Mouse (Mus musculus) layer of hippocampus, postnatal 25 days (tissue): ENCODE data around the gene Sult2b1. TPM values are rescaled to one million over a fixed set of nuclear protein-coding genes. Genes with fewer than 3 reads are reported as not detected.
A peak's percentile ranks its signal among the peaks of the same experiment; 100 is the strongest.

Experiments used
- DNase-seq, 2 experiments: peaks; one replicate each; pipeline ENCODE4 v3.0.0; 2022; ENCODE audit warnings: mixed read lengths in 2 of 2, low spot score in 1 of 2; ENCODE audit errors: extremely low spot score in 1 of 2
- total RNA-seq, 2 experiments: library from RNA; stranded (reverse); gene quantifications; 2 replicates each; pipeline ENCODE4 v1.2.3; 2021

The Sult2b1 gene
- total RNA-seq, 2 experiments from 2014 or later, result 6.8 to 9.1 TPM

DNA sequence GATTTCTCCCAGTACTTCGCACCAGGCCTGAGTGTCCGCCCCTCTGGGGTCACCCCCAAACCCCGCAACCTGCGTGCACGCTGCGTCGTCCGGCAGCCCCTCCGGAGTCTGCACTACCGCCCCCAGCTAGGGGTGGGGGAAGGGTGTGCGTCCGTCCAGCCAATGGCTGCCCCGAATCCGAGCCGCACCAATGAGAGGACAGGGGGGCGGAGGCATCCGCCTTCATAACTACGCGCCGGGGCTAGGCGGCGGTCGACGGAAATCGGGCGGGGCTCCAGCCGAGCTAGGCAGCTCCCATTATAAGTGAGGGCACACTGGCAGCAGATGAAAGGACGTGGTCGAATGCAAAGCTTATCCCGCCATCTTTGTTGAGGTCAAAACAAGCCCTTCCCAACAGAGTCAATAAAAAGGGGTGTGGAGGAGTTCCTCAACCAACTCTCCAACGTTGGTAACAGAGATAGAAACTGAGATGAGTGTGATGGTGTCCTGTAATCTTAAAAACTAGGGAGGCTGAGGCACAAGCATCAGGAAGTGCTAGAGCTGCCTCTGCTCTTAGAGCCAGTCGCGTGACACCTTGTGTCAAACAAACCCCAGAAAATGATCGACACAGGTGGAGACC is 69.3 kb downstream of the Sult2b1 start, which contains the start of gene Rpl18:
TSS of gene Rpl18 (plus strand) at position 368 of the 619 bp plus-strand sequence.
- peak; percentile 91 to 95 for DNase-seq

DNA sequence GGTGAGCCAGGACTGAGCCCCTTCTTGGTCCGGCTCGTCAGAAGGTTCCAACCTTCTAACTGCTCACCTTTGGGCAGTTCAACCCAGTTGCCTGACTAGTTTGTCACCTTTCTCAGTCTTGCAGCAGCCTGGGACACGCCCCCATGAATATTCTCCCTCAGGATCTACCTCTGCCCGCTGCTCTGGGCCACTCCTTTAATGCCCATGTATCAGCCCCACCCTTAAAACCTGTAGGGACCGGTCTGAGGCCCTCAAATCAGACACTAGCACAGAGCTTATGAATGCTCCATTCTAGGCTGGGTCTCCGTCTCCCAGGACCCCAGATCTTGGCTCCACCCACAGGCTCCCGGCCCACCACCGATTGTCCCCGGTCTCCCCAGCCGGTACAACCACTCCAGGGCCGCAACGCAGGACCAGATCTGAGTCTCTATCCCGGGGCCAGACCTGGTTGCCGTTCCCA is 69.8 kb downstream of the Sult2b1 start:
- no peak for DNase-seq

DNA sequence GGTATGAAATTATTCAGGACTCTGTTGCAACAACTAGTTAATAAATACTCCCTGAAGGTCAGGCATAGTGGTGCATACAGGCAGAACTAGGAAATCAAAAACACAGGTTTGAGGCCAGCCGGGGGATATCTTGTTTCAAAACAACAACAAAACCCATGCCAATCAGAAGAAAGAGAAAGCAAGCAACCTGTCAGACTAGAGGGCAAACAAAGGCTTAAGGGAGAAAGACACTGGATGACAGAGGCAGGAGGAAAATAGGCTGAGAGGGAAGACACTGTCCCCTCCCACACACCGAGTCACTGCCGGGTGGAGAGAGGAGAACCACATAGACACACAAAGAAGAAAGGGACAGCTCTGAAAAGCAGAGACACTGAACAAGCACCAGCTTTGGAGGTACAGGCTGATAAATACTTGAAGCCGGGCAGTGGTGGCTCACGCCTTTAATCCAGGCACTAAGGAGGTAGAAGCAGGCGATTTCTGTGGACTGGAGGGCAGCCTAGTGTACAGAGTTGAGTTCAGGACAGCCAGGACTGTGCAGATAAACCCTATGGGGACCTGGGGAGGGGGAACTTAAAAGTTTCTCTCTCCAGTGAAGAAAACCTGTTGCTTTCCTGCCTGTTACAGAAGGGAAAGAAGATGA is 70.5 kb downstream of the Sult2b1 start:
- DNase-seq, result no peak

- no peak for DNase-seq
Measured at GRCm38 (mm10) chr7:45713396-45713795, 71.1 kb downstream of the Sult2b1 start.

- DNase-seq, result no peak
Measured at GRCm38 (mm10) chr7:45712022-45712757, 72.3 kb downstream of the Sult2b1 start.

- no peak for DNase-seq
Measured at GRCm38 (mm10) chr7:45711316-45712021, 73.0 kb downstream of the Sult2b1 start.

GRCm38 (mm10) chr7:45710477-45711191 is 73.8 kb downstream of the Sult2b1 start:
- no peak for DNase-seq

GRCm38 (mm10) chr7:45709677-45710355 is 74.7 kb downstream of the Sult2b1 start:
- DNase-seq, result no peak

DNA sequence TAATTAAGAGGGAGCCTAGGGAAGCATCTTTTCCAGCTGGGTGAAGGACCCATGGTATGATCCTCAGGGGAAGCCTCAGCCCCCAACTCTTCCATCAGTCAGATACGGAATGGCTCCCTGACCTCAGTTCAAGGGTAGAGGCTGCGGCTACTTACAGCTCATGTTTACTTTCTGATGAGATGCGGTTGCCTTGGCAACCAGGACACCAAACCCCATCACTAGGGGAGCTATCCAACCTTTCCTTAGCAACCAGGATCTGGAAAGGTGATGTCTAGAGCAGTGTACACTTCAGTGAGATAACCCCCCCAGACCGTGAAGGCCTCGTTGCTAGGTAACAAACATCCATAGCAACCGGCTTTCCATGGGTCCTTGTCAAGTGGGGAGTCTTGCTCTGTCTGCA is 75.4 kb downstream of the Sult2b1 start:
- DNase-seq, result no peak

- DNase-seq, result no peak
Measured at GRCm38 (mm10) chr7:45708221-45708761, 76.2 kb downstream of the Sult2b1 start.

- DNase-seq, result peak; percentile 91 to 96
Measured at GRCm38 (mm10) chr7:45707375-45707967, 77.0 kb downstream of the Sult2b1 start.

- DNase-seq, result peak; percentile 68 to 79
Measured at GRCm38 (mm10) chr7:45706721-45707241, 77.7 kb downstream of the Sult2b1 start.

DNA sequence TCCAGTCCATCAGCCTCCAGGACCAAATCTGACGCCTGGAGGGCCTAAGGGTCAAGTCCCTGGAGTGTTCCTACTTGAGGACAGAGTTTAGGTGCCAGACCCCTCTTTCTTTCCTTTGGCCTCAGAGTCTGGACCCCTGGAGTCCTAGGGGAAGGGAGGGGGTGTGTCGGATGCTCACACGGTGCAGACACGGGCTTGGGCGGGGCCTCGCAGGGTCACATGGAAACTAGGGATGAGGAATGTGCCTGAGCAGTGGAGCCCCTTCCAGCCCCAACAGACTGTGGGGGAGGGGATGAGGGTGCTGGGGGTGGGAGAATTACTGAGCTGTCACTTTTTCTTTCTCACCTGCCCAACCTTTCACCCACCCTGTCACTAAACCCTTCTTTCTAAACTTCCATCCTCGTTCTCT is 78.6 kb downstream of the Sult2b1 start:
- peak; percentile 67 to 68 for DNase-seq

- DNase-seq, result no peak
Measured at GRCm38 (mm10) chr7:45705443-45705864, 79.0 kb downstream of the Sult2b1 start.

- DNase-seq, result peak; percentile 90 to 92
Measured at GRCm38 (mm10) chr7:45704730-45705442, 79.6 kb downstream of the Sult2b1 start, which contains the start of gene Dbp. Gene Dbp, plus strand, starts transcription at chr7:45705088.

DNA sequence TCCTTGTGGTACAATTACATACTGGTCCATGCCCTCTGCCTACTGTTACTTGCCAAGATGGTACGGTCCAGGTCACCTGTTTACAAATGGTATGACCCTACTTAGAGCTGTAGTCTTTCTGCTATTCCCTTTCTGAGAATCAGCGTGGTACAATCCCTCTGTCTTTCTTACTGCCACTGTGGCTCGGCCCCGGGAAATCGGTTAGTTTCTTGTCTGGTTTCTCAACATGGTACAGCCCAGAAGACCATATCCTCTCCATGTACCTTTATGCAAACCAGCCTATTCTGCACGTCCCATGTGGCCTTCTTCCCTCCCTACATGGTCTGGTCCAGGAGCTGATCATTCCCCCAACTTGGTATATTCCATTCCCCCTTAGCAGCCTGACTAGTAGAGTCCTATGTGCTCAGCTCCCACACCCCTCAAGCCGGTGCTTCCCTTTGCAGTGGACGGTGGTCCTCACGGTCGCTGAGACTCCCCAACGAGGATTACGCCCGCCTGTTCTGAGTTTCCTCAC is 80.4 kb downstream of the Sult2b1 start:
- peak in 1 of 2 experiments; percentile 56 for DNase-seq

- DNase-seq, result no peak
Measured at GRCm38 (mm10) chr7:45703521-45704033, 80.9 kb downstream of the Sult2b1 start.
